Mouse (Mus musculus): ENCODE results near the gene Sppl2b. TPM values are rescaled to one million over a fixed set of nuclear protein-coding genes. Genes with fewer than 3 reads are reported as not detected.

Sppl2b gene
- polyA plus RNA-seq (2015; fragmentation: Nextera tagmentation; extraction: Ambion mirVana) = 60.4 and 65.3 TPM in 2 replicates

GRCm38 (mm10) chr10:80854913-80855748 lies at the start of gene Sppl2b, which contains the start of gene Lsm7:
Sppl2b (plus strand) TSS chr10:80855275.
Lsm7 (minus strand) TSS chr10:80855209.
- WGBS (ENCODE audit: insufficient replicate concordance) = under 1% methylated on average over 81 of the region's 81 CpGs
- H3K27me3 ChIP-seq (ENCODE audit: control insufficient read depth, insufficient read depth, low read depth, low read length) = no peaks in the 10 kb centered on the region
- peak; percentile 41 for ATAC-seq (ENCODE audit: low read depth)
- no peaks in the 10 kb centered on the region for H3K9me3 ChIP-seq (replicated peaks; ENCODE audit: control insufficient read depth, low read length)
- H3K4me3 ChIP-seq (ENCODE audit: low read depth, low read length) = peak within 1 kb of the TSS; percentile 96
- H3K27ac ChIP-seq (ENCODE audit: low read length) = peak within 1 kb of the TSS; percentile 99
- H3K4me2 ChIP-seq (ENCODE audit: low read depth, low read length) = peak within 1 kb of the TSS; percentile 96
- peaks cover 17% of the 10 kb centered on the region for H3K36me3 ChIP-seq (ENCODE audit: control insufficient read depth, insufficient read depth)
- peak within 1 kb of the TSS; percentile 98 for H3K9ac ChIP-seq (ENCODE audit: low read depth, low read length)
- peaks cover 47% of the 10 kb centered on the region for H3K4me1 ChIP-seq (ENCODE audit: control insufficient read depth, low read depth, low read length)

GRCm38 (mm10) chr10:80805322-80805721 lies 49.8 kb upstream of the Sppl2b start:
- Histone ChIP-seq H3K27me3 (ENCODE audit: control insufficient read depth, insufficient read depth, low read depth, low read length) (peaks cover 41% of the 10 kb centered on the region), H3K9me3 (replicated peaks; ENCODE audit: control insufficient read depth, low read length) (no peaks in the 10 kb centered on the region), H3K4me1 (ENCODE audit: control insufficient read depth, low read depth, low read length) (peaks cover 38% of the 10 kb centered on the region), H3K36me3 (ENCODE audit: control insufficient read depth, insufficient read depth) (peaks cover 42% of the 10 kb centered on the region), H3K4me2 (ENCODE audit: low read depth, low read length) (no peak overlapping the region), H3K27ac (ENCODE audit: low read length) (no peak overlapping the region), H3K9ac (ENCODE audit: low read depth, low read length) (no peak overlapping the region), H3K4me3 (ENCODE audit: low read depth, low read length) (no peak overlapping the region)
- no peak for ATAC-seq (ENCODE audit: low read depth)
- 77% methylated on average over 5 of the region's 5 CpGs for WGBS (ENCODE audit: insufficient replicate concordance)

- peaks cover 46% of the 10 kb centered on the region for H3K27me3 ChIP-seq (ENCODE audit: control insufficient read depth, insufficient read depth, low read depth, low read length)
- no peak overlapping the region for H3K4me3 ChIP-seq (ENCODE audit: low read depth, low read length)
- no peaks in the 10 kb centered on the region for H3K9me3 ChIP-seq (replicated peaks; ENCODE audit: control insufficient read depth, low read length)
- H3K4me2 ChIP-seq (ENCODE audit: low read depth, low read length) = no peak overlapping the region
- no peak overlapping the region for H3K9ac ChIP-seq (ENCODE audit: low read depth, low read length)
- H3K4me1 ChIP-seq (ENCODE audit: control insufficient read depth, low read depth, low read length) = peaks cover 38% of the 10 kb centered on the region
- peak; percentile 64 for ATAC-seq (ENCODE audit: low read depth)
- 9% methylated on average over 3 of the region's 3 CpGs for WGBS (ENCODE audit: insufficient replicate concordance)
- peaks cover 41% of the 10 kb centered on the region for H3K36me3 ChIP-seq (ENCODE audit: control insufficient read depth, insufficient read depth)
- no peak overlapping the region for H3K27ac ChIP-seq (ENCODE audit: low read length)
These were observed 49.1 kb upstream of the Sppl2b start for GRCm38 (mm10) chr10:80805925-80806324.

DNA sequence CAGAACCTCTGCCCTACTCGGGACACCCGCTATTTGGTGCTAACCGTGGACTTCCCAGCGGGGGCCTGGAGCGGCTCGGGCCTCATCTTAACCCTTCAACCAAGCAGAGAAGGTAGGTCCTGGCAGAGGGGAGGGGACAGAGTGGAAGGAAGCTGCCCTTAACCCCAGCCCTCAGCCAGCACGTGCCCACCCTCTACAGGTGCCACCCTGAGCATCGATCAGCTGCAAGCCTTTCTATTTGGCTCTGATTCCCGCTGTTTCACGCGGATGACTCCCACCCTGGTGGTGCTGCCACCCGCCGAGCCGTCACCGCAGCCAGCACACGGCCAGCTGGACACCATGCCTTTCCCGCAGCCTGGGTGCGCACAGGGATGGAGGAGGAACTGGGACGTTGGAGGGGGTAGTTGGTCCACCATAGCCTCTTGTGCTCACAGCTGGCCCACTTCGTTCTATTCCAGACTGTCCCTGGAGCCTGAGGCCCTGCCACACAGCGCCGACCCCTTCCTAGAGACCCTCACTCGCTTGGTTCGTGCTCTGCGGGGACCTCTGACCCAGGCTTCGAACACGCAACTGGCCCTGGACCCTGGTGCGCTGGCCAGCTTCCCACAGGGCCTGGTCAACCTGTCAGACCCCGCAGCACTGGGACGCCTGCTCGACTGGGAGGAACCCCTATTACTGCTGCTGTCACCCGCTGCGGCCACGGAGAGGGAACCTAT lies 48.6 kb upstream of the Sppl2b start:
- H3K9ac ChIP-seq (ENCODE audit: low read depth, low read length) = peak overlapping the region; percentile 42
- peaks cover 50% of the 10 kb centered on the region for H3K27me3 ChIP-seq (ENCODE audit: control insufficient read depth, insufficient read depth, low read depth, low read length)
- peaks cover 38% of the 10 kb centered on the region for H3K4me1 ChIP-seq (ENCODE audit: control insufficient read depth, low read depth, low read length)
- H3K4me2 ChIP-seq (ENCODE audit: low read depth, low read length) = peak overlapping the region; percentile 78
- peaks cover 36% of the 10 kb centered on the region for H3K36me3 ChIP-seq (ENCODE audit: control insufficient read depth, insufficient read depth)
- peak overlapping the region; percentile 57 for H3K4me3 ChIP-seq (ENCODE audit: low read depth, low read length)
- no peaks in the 10 kb centered on the region for H3K9me3 ChIP-seq (replicated peaks; ENCODE audit: control insufficient read depth, low read length)
- ATAC-seq (ENCODE audit: low read depth) = 0 out of 2 replicates have a peak, but pooled peaks have one; percentile 1
- 54% methylated on average over 34 of the region's 34 CpGs for WGBS (ENCODE audit: insufficient replicate concordance)
- no peak overlapping the region for H3K27ac ChIP-seq (ENCODE audit: low read length)

DNA sequence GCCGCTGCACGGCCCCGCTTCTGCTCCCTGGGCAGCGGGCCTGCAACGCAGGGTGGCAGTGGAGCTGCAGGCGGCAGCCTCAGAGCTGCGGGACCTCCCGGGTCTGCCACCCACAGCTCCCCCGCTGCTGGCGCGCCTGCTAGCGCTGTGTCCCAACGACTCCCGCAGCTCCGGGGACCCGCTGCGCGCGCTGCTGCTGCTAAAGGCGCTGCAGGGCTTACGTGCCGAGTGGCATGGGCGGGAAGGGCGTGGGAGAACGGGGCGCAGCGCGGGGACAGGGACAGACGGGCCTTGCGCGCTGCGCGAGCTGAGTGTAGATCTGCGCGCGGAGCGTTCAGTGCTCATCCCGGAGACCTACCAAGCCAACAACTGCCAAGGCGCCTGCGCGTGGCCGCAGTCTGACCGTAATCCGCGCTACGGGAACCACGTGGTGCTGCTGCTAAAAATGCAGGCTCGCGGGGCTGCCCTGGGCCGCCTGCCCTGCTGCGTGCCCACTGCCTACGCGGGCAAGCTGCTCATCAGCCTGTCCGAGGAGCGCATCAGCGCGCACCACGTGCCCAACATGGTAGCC lies 47.9 kb upstream of the Sppl2b start:
- Histone ChIP-seq H3K27me3 (ENCODE audit: control insufficient read depth, insufficient read depth, low read depth, low read length) (peaks cover 53% of the 10 kb centered on the region), H3K36me3 (ENCODE audit: control insufficient read depth, insufficient read depth) (peaks cover 29% of the 10 kb centered on the region), H3K4me1 (ENCODE audit: control insufficient read depth, low read depth, low read length) (peaks cover 38% of the 10 kb centered on the region), H3K27ac (ENCODE audit: low read length) (no peak overlapping the region), H3K4me2 (ENCODE audit: low read depth, low read length) (peak overlapping the region; percentile 78), H3K9me3 (replicated peaks; ENCODE audit: control insufficient read depth, low read length) (no peaks in the 10 kb centered on the region), H3K4me3 (ENCODE audit: low read depth, low read length) (peak overlapping the region; percentile 57), H3K9ac (ENCODE audit: low read depth, low read length) (peak overlapping the region; percentile 42)
- under 1% methylated on average over 58 of the region's 58 CpGs for WGBS (ENCODE audit: insufficient replicate concordance)
- ATAC-seq (ENCODE audit: low read depth) = peak; percentile 59

DNA sequence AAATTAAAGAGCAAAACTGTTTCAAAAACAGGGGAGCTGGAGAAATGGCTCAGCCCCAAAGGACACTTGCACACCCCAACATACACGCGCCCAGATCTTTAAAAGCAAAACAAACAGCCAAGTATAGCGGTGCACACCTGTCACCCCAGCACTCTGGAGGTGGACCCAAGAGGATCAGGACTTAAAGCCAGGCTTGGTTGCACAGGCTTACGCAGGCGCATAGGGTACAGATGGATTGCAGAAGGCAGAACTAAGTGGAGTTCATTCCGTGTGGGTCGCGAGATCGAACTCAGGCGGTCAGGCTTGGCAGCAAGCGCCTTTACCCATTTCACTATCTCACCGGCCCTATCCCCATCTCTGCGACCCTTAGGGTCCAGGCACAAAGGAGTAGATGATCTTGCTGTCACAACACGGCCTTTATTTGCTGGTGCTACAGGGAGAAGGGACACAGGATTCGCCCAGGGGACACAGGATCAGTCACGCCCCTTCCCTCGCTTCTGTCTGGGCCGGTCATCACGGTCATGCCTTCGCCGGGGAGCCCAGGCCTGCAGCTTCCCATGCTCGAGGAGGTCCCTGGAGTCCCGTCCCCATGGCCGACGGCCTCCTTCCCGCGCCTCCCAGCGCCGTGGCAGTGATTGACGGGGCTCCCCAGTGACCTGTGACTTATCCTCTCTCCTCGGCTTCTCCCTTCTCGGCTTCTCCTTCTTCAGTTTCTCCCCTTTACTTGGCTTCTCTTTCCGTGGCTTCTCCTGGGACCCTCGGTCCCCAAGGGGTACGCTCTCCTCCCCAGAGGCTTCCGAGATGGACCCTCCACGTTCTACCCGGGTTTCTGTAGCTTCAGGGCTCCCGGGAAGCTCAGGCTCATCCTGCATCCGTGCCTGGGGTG lies 46.7 kb upstream of the Sppl2b start:
- Histone ChIP-seq H3K27me3 (ENCODE audit: control insufficient read depth, insufficient read depth, low read depth, low read length) (peaks cover 60% of the 10 kb centered on the region), H3K36me3 (ENCODE audit: control insufficient read depth, insufficient read depth) (peaks cover 17% of the 10 kb centered on the region), H3K4me2 (ENCODE audit: low read depth, low read length) (0 out of 2 replicates have a peak overlapping the region, but pooled peaks have one; percentile 0), H3K9ac (ENCODE audit: low read depth, low read length) (no peak overlapping the region), H3K4me3 (ENCODE audit: low read depth, low read length) (no peak overlapping the region), H3K4me1 (ENCODE audit: control insufficient read depth, low read depth, low read length) (peaks cover 38% of the 10 kb centered on the region), H3K9me3 (replicated peaks; ENCODE audit: control insufficient read depth, low read length) (no peaks in the 10 kb centered on the region), H3K27ac (ENCODE audit: low read length) (no peak overlapping the region)
- 20% methylated on average over 40 of the region's 40 CpGs for WGBS (ENCODE audit: insufficient replicate concordance)
- ATAC-seq (ENCODE audit: low read depth) = no peak

DNA sequence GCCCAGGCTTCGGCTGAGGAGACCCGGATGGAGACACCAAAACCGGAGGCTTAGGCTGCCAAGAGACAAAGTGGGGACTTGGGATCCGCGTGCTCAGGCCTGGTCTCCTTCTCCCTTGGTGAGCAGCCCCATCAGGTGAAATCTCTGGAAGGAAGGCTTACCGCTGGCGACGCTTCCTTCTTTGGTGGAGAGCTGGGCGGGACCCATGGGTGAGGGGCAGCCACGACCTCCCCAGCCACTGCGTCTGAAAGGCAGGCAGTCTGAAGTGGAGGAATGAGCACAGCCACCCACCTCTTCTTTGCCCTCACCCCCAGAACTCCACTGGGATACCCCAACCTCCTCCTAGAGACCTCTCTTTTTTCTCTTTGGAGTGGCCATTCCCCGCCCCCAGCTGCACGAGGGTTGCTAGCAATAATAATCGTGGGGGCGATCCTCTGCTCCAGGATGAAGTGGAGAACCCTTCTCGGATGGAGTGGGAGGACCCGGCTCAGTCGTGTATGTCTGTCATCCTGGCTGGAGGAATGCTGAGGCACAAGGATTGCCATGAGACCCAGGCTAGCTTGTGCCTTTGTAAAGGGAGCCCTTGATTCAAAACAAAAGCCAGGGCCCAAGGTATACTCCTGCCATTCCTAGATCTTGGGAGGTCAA lies 46.0 kb upstream of the Sppl2b start:
- Histone ChIP-seq H3K4me3 (ENCODE audit: low read depth, low read length) (no peak overlapping the region), H3K36me3 (ENCODE audit: control insufficient read depth, insufficient read depth) (peaks cover 9% of the 10 kb centered on the region), H3K4me2 (ENCODE audit: low read depth, low read length) (no peak overlapping the region), H3K27ac (ENCODE audit: low read length) (no peak overlapping the region), H3K9ac (ENCODE audit: low read depth, low read length) (no peak overlapping the region), H3K9me3 (replicated peaks; ENCODE audit: control insufficient read depth, low read length) (no peaks in the 10 kb centered on the region), H3K27me3 (ENCODE audit: control insufficient read depth, insufficient read depth, low read depth, low read length) (peaks cover 61% of the 10 kb centered on the region), H3K4me1 (ENCODE audit: control insufficient read depth, low read depth, low read length) (peaks cover 38% of the 10 kb centered on the region)
- 11% methylated on average over 18 of the region's 18 CpGs for WGBS (ENCODE audit: insufficient replicate concordance)
- no peak for ATAC-seq (ENCODE audit: low read depth)

DNA sequence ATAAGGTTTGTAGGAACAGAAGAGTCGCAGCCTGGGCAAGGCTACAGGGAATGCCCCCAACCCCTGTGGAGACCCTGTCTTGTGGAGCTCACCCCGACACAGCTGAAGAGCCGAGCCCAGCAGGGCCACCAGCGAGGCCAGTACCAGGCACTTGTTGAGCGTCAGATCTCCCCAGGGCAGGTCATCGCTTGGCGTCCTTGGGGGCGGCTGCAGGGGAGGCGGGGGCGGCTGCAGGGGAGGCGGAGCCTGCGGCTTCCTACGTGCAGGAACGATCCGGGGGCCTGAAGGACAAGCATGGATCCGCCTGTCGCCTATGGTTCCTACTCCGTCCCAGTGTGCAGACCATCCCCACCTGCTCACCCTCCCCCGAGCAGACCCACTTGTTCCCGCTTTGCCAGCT lies 45.0 kb upstream of the Sppl2b start:
- H3K4me3 ChIP-seq (ENCODE audit: low read depth, low read length) = no peak overlapping the region

More for the DNA sequence above, 45.0 kb upstream of the Sppl2b start:
- Histone ChIP-seq H3K9me3 (replicated peaks; ENCODE audit: control insufficient read depth, low read length) (no peaks in the 10 kb centered on the region), H3K9ac (ENCODE audit: low read depth, low read length) (no peak overlapping the region), H3K27ac (ENCODE audit: low read length) (no peak overlapping the region), H3K27me3 (ENCODE audit: control insufficient read depth, insufficient read depth, low read depth, low read length) (peaks cover 61% of the 10 kb centered on the region), H3K36me3 (ENCODE audit: control insufficient read depth, insufficient read depth) (no peaks in the 10 kb centered on the region), H3K4me1 (ENCODE audit: control insufficient read depth, low read depth, low read length) (peaks cover 36% of the 10 kb centered on the region), H3K4me2 (ENCODE audit: low read depth, low read length) (no peak overlapping the region)
- ATAC-seq (ENCODE audit: low read depth) = no peak
- 10% methylated on average over 19 of the region's 20 CpGs for WGBS (ENCODE audit: insufficient replicate concordance)

Data from liver, embryonic 16.5 days (tissue).